Mouse (Mus musculus): ENCODE measurements around the gene Shc3. TPM values are rescaled to one million over a fixed set of nuclear protein-coding genes. Genes with fewer than 3 reads are reported as not detected.

Shc3 gene
- polyA plus RNA-seq, 2 experiments from 2014 or later = not detected

GRCm38 (mm10) chr13:51413461-51413860 is 155.8 kb downstream of the Shc3 start:
- no peak for ATAC-seq

- ATAC-seq = no peak
Measured at GRCm38 (mm10) chr13:51411696-51412430, 157.4 kb downstream of the Shc3 start.

- no peak for ATAC-seq
Measured at GRCm38 (mm10) chr13:51411243-51411642, 158.0 kb downstream of the Shc3 start.

GRCm38 (mm10) chr13:51409936-51410481 is 159.2 kb downstream of the Shc3 start:
- no peak for ATAC-seq

- ATAC-seq = no peak
Measured at GRCm38 (mm10) chr13:51408519-51409001, 160.7 kb downstream of the Shc3 start, which contains the start of gene S1pr3. Gene S1pr3 (plus strand): TSS chr13:51408639.

- no peak for ATAC-seq
Measured at GRCm38 (mm10) chr13:51407541-51408217, 161.5 kb downstream of the Shc3 start.

GRCm38 (mm10) chr13:51405731-51406320 is 163.4 kb downstream of the Shc3 start:
- no peak for ATAC-seq

GRCm38 (mm10) chr13:51404566-51404965 is 164.7 kb downstream of the Shc3 start:
- ATAC-seq = no peak

GRCm38 (mm10) chr13:51400736-51401501 is 168.3 kb downstream of the Shc3 start:
- peak; percentile 59 for ATAC-seq

GRCm38 (mm10) chr13:51400186-51400719 is 169.0 kb downstream of the Shc3 start:
- peak; percentile 67 for ATAC-seq

GRCm38 (mm10) chr13:51399562-51399961 is 169.7 kb downstream of the Shc3 start:
- no peak for ATAC-seq

GRCm38 (mm10) chr13:51397861-51398260 is 171.4 kb downstream of the Shc3 start:
- ATAC-seq = no peak

GRCm38 (mm10) chr13:51392256-51392655 is 177.0 kb downstream of the Shc3 start:
- ATAC-seq = no peak

GRCm38 (mm10) chr13:51391359-51391916 is 177.8 kb downstream of the Shc3 start:
- no peak for ATAC-seq

- ATAC-seq = no peak
Measured at GRCm38 (mm10) chr13:51390398-51390797, 178.8 kb downstream of the Shc3 start.

- ATAC-seq = no peak
Measured at GRCm38 (mm10) chr13:51387908-51388307, 181.3 kb downstream of the Shc3 start.

- ATAC-seq = no peak
Measured at GRCm38 (mm10) chr13:51384899-51385298, 184.3 kb downstream of the Shc3 start.

GRCm38 (mm10) chr13:51381498-51381897 is 187.7 kb downstream of the Shc3 start:
- no peak for ATAC-seq
